ENCODE assay signal across 20 mouse cellular contexts in genomic region chr13:103470141-103470540, GRCm38 (mm10).
A peak's percentile ranks its signal among the peaks of the same experiment; 100 is the strongest.
DNase-seq lines count a peak whose midpoint lies in the region; ATAC-seq and TF ChIP-seq lines count a peak whose summit lies in the region.
"Had no signal": no experiment of that assay in that cellular context is flagged by ENCODE, and none has a peak within 500 bp of the region (broad histone marks: within the 10 kb centered on the region; RNA-seq: fewer than 3 reads in every experiment).

No protein-coding gene starts in this region.

- 0 out of 2 replicates have a peak overlapping the region, but pooled peaks have one; percentile 14 for H3K4me2 ChIP-seq in limb, embryonic 13.5 days (replicated peaks)
- H3K4me2 ChIP-seq: embryonic facial prominence, embryonic 12.5 days; forebrain, embryonic 12.5 days; heart, embryonic 13.5 days had no signal

- no peak for ATAC-seq in limb, embryonic 13.5 days (ENCODE audit: low FRiP score, low read depth)
- ATAC-seq: forebrain, embryonic 16.5 days; hindbrain, postnatal 0 days had no signal

- H3K9me3 ChIP-seq in embryonic facial prominence, embryonic 10.5 days = no peaks in the 10 kb centered on the region
- H3K9me3 ChIP-seq in limb, embryonic 13.5 days = no peaks in the 10 kb centered on the region
- H3K9me3 ChIP-seq: embryonic facial prominence, embryonic 12.5 days; forebrain, embryonic 12.5 days; heart, embryonic 13.5 days had no signal

- no peaks in the 10 kb centered on the region for H3K36me3 ChIP-seq in embryonic facial prominence, embryonic 10.5 days (replicated peaks)
- no peaks in the 10 kb centered on the region for H3K36me3 ChIP-seq in limb, embryonic 13.5 days
- H3K36me3 ChIP-seq: embryonic facial prominence, embryonic 12.5 days; forebrain, embryonic 12.5 days; heart, embryonic 13.5 days had no signal

- no peak for TF ChIP-seq CTCF in layer of hippocampus, adult 2 months (conservative IDR thresholded peaks at IDR 0.05)

- H3K27me3 ChIP-seq in embryonic facial prominence, embryonic 10.5 days (replicated peaks; ENCODE audit: low read depth, poor library complexity, severe bottlenecking) = no peaks in the 10 kb centered on the region
- 0 out of 2 replicates have a peak, but pooled peaks cover 3% of the 10 kb centered on the region for H3K27me3 ChIP-seq in limb, embryonic 13.5 days
- H3K27me3 ChIP-seq: CH12.LX; embryonic facial prominence, embryonic 12.5 days; forebrain, embryonic 12.5 days; heart, embryonic 13.5 days had no signal

- peak; percentile 44 for DNase-seq in embryo, embryonic 11 days
- no peak for DNase-seq in embryo, embryonic 10.5 days (ENCODE audit: low spot score)
- DNase-seq in layer of hippocampus, adult 9-11 months = peak; percentile 2
- no peak for DNase-seq in layer of hippocampus, adult 2 months (ENCODE audit: low spot score in 2 of 2)
- peak; percentile 23 for DNase-seq in embryonic facial prominence, embryonic 10.5 days (ENCODE audit: low spot score)
- DNase-seq in B cell, adult 2 months = no peak
- no peak for DNase-seq in layer of hippocampus, adult 9-10 months (ENCODE audit: low spot score)
- DNase-seq: adrenal gland, adult 8-10 months; adrenal gland, postnatal 36 days; cerebellum, adult 2 months; cerebellum, postnatal 10 days; gastrocnemius, postnatal 14 days; heart, postnatal 36 days had no signal

- WGBS in embryonic facial prominence, embryonic 10.5 days = 60% methylated on average over 6 of the region's 6 CpGs
- 34% methylated on average over 6 of the region's 6 CpGs for WGBS in limb, embryonic 13.5 days

- no peak overlapping the region for H3K27ac ChIP-seq in layer of hippocampus, adult 2 months
- no peak overlapping the region for H3K27ac ChIP-seq in embryonic facial prominence, embryonic 10.5 days (replicated peaks)
- H3K27ac ChIP-seq in limb, embryonic 13.5 days = no peak overlapping the region
- H3K27ac ChIP-seq: embryonic facial prominence, embryonic 12.5 days; forebrain, embryonic 12.5 days; heart, embryonic 13.5 days; hindbrain, postnatal 0 days had no signal

- peaks cover 7% of the 10 kb centered on the region for H3K4me1 ChIP-seq in embryonic facial prominence, embryonic 10.5 days
- H3K4me1 ChIP-seq in limb, embryonic 13.5 days = peaks cover 8% of the 10 kb centered on the region
- H3K4me1 ChIP-seq: embryonic facial prominence, embryonic 12.5 days; forebrain, embryonic 12.5 days; heart, embryonic 13.5 days had no signal

- no peak overlapping the region for H3K4me3 ChIP-seq in layer of hippocampus, adult 2 months
- no peak overlapping the region for H3K4me3 ChIP-seq in embryonic facial prominence, embryonic 10.5 days
- no peak overlapping the region for H3K4me3 ChIP-seq in limb, embryonic 13.5 days
- H3K4me3 ChIP-seq: embryonic facial prominence, embryonic 12.5 days; forebrain, embryonic 12.5 days; heart, embryonic 13.5 days had no signal

- no peak overlapping the region for H3K9ac ChIP-seq in limb, embryonic 13.5 days
- H3K9ac ChIP-seq: embryonic facial prominence, embryonic 12.5 days; forebrain, embryonic 12.5 days; heart, embryonic 13.5 days had no signal

Comparison
In these comparisons a context has a peak if more than half of its experiments do, and no peak if none do; other contexts are left out.
1. DNase-seq: peak in embryo, embryonic 11 days (single experiment), layer of hippocampus, adult 9-11 months (single experiment) and embryonic facial prominence, embryonic 10.5 days (single experiment); none in embryo, embryonic 10.5 days (single experiment), layer of hippocampus, adult 2 months (0 of 2), B cell, adult 2 months (0 of 2) and layer of hippocampus, adult 9-10 months (single experiment).